Mouse (Mus musculus) layer of hippocampus, postnatal 25 days (tissue): Measurements from ENCODE around the gene Ankrd65. TPM values are rescaled to one million over a fixed set of nuclear protein-coding genes. Genes with fewer than 3 reads are reported as not detected.

Source experiments
- DNase-seq, 2 experiments: peaks; one replicate each; pipeline ENCODE4 v3.0.0; 2022; ENCODE audit warnings: mixed read lengths in 2 of 2, low spot score in 1 of 2; ENCODE audit errors: extremely low spot score in 1 of 2
- total RNA-seq, 2 experiments: library from RNA; stranded (reverse); gene quantifications; 2 replicates each; pipeline ENCODE4 v1.2.3; 2021

The Ankrd65 gene
- total RNA-seq, 2 experiments from 2014 or later = not detected

- DNase-seq = peak; percentile 83
Measured at GRCm38 (mm10) chr4:155811929-155812664, 21.9 kb downstream of the Ankrd65 start, which contains the start of gene Ccnl2. TSS of gene Ccnl2 (plus strand) at chr4:155812489.

- DNase-seq = no peak
Measured at GRCm38 (mm10) chr4:155812665-155813181, 22.5 kb downstream of the Ankrd65 start.

- DNase-seq = no peak
Measured at GRCm38 (mm10) chr4:155817533-155817932, 27.3 kb downstream of the Ankrd65 start.

- DNase-seq = no peak
Measured at GRCm38 (mm10) chr4:155821025-155821424, 30.8 kb downstream of the Ankrd65 start.

GRCm38 (mm10) chr4:155823443-155823842, 33.2 kb downstream of the Ankrd65 start:
- no peak for DNase-seq

GRCm38 (mm10) chr4:155829866-155830265, 39.6 kb downstream of the Ankrd65 start:
- no peak for DNase-seq

GRCm38 (mm10) chr4:155830596-155830995, 40.4 kb downstream of the Ankrd65 start:
- no peak for DNase-seq

GRCm38 (mm10) chr4:155831205-155831766, 41.0 kb downstream of the Ankrd65 start, which contains the start of gene Aurkaip1:
TSS of gene Aurkaip1 (plus strand) at chr4:155831272.
- DNase-seq = peak; percentile 88 to 93

GRCm38 (mm10) chr4:155831831-155832230, 41.6 kb downstream of the Ankrd65 start:
- DNase-seq = no peak

GRCm38 (mm10) chr4:155832321-155832720, 42.1 kb downstream of the Ankrd65 start:
- DNase-seq = no peak

- no peak for DNase-seq
Measured at GRCm38 (mm10) chr4:155833234-155833633, 43.0 kb downstream of the Ankrd65 start.

- peak in 1 of 2 experiments; percentile 68 for DNase-seq
Measured at GRCm38 (mm10) chr4:155833836-155834235, 43.6 kb downstream of the Ankrd65 start.

- DNase-seq = no peak
Measured at GRCm38 (mm10) chr4:155837404-155838010, 47.3 kb downstream of the Ankrd65 start.

GRCm38 (mm10) chr4:155838187-155839153, 48.2 kb downstream of the Ankrd65 start:
- DNase-seq = no peak

GRCm38 (mm10) chr4:155839483-155839910, 49.3 kb downstream of the Ankrd65 start, which contains the start of gene Mxra8:
TSS of gene Mxra8 (plus strand) at chr4:155839680.
- DNase-seq = no peak

- DNase-seq = no peak
Measured at GRCm38 (mm10) chr4:155840076-155841002, 50.1 kb downstream of the Ankrd65 start.

GRCm38 (mm10) chr4:155841003-155841454, 50.8 kb downstream of the Ankrd65 start:
- DNase-seq = no peak

- DNase-seq = no peak
Measured at GRCm38 (mm10) chr4:155841651-155842270, 51.5 kb downstream of the Ankrd65 start.
